Mouse (Mus musculus): ENCODE results near the gene Lgals4. TPM values are rescaled to one million over a fixed set of nuclear protein-coding genes. Genes with fewer than 3 reads are reported as not detected.

Gene Lgals4
- total RNA-seq, 2 experiments from 2014 or later: 1.7 to 3.9 TPM

GRCm38 (mm10) chr7:28808221-28808941 is 25.3 kb upstream of the Lgals4 start, which contains the start of gene Hnrnpl:
Gene Hnrnpl (plus strand): TSS chr7:28808541.
- DNase-seq (ENCODE audit: low spot score): peak; percentile 73

GRCm38 (mm10) chr7:28808957-28809393 is 24.7 kb upstream of the Lgals4 start:
- peak; percentile 98 for DNase-seq (ENCODE audit: low spot score)

DNA sequence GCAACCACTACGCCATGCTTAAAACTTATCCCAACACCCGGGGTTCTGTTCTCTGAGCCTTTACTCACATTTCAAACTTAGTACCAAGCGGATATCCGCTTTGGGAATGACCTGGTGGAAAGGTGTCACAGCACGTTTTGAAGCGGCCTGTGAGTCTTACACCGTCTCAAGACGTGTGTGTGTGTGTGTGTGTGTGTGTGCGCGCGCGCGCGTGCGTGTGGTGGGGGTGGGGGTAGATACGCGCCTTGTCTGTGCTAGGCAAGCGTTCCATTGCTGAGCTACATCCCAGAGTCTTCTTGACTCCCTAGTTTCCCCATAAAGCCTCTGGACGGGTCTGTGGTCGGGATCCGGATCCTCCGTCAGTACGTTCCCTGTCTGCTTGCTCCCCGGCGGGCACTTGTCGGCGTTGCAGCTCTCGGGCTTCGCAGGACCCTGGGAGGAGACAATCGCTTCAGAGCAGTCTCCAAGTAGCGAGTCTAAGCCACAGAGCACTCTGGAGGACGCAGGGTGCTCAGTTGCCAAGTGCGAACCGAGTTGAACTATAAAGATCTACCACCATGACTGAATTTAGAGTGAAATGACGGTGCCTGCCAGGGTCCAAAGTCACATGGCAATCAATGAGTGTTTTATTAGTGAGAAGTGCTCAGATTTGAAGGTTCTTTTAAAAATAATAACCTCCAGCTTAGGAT is 24.1 kb upstream of the Lgals4 start:
- DNase-seq (ENCODE audit: low spot score): peak; percentile 57

DNA sequence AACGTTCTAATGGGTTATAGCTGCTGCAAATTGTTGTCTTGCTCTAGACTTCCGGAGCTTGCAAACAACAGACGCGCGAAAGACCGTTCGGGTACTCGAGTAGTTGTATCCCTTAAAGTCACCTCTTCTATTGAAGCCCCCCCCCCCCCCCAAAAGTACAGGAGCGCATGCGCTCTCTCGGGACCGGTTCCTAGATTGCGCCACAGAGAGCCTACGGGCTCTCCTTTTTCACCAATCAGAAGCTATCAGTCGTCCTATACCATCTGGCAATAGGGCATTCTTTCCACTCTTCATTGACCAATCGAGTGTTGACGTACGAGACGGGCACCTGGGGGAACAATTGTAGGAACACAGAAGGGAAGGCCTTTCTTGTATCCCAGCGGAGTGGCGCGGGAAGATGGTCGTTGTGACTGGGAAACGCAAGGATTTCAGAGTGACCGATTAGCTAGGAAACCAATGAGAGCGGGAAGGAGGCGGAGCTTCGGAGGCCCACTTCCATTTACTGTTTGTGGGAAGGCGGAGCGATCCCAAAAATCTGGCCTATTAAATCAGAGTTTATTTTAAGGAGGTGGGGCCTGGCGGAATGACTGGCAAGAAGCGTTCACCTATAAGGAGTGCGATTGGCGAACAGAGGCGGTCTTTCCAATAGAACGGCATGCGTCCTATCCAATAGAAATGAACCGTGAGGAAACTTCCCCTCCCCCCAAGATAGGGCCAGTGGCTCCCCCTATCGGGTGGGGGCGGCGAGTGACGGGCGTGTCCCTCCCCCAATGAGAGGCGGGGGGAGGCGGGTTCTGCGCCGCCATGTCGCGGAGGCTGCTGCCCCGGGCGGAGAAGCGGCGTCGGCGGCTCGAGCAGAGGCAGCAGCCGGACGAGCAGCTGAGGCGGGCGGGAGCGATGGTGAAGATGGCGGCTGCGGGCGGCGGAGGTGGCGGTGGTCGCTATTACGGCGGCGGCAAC is 23.3 kb upstream of the Lgals4 start:
- DNase-seq (ENCODE audit: low spot score): peak; percentile 99

DNA sequence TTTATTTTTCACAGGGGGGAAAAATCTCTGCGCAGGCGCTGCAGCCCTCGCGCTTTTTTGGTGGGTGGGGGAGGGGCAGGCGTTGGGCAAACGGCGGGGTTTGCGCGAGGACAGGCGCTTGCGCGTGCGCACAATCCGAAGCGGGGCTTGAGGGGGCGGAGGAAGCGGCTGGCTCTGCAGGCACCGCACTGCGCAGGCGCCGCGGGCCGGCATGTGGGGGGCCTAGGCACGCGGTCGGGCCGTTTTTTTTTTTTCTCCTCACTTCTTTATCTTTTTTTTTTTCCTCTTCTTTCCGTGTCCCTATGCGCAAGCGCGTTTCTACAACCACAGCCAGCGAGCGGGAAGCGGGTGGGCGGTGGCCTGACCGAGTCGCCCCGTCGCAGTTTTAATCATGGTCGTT is 22.4 kb upstream of the Lgals4 start:
- DNase-seq (ENCODE audit: low spot score): peak; percentile 91

DNA sequence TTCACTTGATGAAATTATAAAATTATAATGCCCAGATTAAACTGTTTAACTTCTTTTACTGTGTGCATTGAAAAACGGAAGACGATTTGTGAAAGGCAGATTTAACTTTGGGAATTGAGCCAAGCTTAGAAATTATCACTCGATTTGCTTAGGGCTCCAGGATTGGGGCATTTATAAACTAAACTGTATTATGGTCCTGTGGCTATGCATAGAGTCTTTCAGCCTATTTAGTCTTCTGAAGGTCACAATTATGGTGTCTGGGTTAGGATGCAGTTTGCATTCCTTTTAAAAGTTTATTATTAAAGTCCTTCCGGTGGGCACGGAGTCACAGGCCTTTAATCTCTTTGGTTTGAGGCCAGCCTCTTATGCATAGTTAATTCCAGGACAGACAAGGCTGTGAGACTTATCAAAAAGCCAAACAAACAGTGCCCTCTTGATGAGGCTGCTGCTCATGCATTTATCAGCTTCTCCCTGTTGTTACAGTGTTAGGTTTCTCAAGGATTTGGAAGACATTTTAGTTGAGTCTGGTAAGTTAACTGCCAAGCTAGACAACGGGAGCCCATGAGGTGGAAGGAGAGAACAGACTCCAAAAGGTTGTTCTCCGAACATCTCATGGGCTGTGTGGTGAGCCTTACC is 21.9 kb upstream of the Lgals4 start:
- no peak for DNase-seq (ENCODE audit: low spot score)

GRCm38 (mm10) chr7:28812436-28812835 is 21.2 kb upstream of the Lgals4 start:
- DNase-seq (ENCODE audit: low spot score): no peak

GRCm38 (mm10) chr7:28812949-28813348 is 20.7 kb upstream of the Lgals4 start:
- DNase-seq (ENCODE audit: low spot score): no peak

DNA sequence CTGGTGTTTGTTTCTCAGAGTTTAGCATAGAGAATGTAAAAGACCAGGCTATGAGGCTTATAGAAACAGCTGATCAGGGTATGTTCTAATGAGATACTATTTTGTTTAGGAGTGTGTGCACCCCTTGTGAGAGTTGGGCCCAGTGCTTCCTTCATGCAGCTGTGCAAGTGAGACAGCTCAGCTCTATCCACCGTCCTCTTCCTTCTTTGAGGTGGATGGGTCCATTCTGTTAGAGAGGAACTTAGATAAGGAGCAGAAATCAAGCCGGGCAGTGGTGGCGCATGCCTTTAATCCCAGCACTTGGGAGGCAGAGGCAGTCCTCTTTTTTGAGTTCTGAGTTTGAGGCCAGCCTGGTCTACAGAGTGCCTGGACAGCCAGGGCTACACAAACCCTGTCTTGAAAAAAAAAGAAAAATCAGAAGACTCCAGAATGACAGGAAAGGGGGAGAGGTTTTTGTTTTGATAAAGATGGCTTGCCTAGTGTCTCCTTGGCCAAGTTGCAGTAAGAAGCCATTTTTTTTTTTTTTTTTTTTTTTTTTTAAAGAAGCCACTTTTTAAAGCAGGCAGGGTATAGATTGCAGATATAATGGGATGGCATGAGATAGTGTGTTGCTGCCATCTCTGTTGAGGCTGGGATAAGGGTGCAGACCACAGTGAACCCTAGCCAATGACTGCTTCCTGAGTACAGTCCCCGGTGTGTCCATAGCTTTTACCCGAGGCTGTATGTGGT is 19.2 kb upstream of the Lgals4 start:
- no peak for DNase-seq (ENCODE audit: low spot score)

DNA sequence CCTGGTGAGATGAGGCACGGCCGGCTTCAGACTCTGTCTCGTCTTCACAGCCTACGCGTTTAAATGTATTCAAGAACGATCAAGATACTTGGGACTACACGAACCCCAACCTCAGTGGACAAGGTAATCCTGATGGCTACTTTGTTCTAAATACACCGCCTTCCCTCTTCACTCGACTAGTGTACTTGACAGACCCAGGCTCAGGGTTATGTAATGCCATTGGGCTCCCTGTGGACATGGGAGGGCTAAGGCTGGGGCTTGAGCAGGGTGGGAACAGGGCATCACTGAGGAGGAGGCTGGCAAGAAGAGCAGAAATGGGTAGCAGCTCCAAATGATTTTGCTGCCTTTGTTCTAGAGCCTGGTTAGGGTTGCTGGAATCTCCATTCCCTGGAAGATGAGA is 18.4 kb upstream of the Lgals4 start:
- DNase-seq (ENCODE audit: low spot score): no peak

- no peak for DNase-seq (ENCODE audit: low spot score)
Measured at GRCm38 (mm10) chr7:28816201-28816600, 17.5 kb upstream of the Lgals4 start.

DNA sequence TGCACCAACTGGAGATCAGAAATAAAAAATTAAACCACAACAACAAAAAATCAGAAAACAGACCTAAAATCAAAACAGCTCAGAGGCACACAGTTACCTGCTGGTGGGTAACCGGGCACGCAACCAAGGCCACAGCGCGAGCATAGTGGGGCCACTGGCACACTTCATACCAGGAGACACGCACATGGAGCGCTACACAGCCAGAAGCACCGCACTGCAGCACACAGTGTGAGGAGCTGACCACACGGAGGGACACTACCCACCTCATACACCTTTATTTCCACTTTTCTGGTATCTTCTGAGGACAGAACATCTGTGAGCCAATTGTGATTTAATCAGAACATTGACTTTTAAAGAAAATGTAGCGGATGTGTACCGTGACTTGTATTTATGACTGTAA is 16.7 kb upstream of the Lgals4 start:
- no peak for DNase-seq (ENCODE audit: low spot score)

DNA sequence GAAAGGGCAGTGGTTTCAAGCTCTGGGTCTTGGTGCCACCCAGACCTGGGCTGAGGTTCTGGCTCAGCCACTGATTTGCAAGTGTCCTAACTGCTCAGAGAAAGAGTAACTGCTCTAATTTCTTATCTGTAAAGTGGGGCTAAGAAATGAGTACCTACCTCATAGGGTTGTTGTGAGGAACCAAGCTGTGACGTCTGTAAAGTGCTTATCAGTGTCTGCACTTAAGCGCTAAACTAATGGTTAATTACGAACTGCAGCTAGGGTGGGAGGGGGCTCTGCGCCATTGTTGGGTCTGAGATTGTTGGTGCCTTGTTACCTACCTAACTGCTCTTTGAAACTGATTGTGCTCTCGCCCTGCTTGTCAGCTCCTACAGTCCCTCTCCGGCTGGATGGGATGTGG is 16.1 kb upstream of the Lgals4 start:
- DNase-seq (ENCODE audit: low spot score): no peak

DNA sequence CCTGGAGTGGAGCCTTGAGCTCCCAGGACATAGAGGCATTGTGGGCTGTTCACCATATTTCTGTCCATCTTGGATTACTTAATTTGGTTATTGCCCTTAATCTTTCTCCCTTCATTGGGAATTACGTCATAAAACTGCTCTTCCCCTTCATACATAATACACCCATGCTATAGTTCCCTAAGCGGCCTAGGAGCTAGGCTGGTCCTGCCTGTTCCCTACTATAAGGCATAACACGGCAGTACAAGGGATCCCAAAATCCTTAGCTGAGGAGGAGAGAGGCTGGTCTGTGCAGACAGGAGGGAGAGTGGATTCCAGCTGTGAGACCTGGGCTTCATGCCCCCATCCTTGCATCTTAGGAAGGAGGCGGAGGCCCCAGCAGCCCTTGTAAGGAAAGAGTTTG is 15.7 kb upstream of the Lgals4 start:
- no peak for DNase-seq (ENCODE audit: low spot score)

GRCm38 (mm10) chr7:28818436-28818835 is 15.2 kb upstream of the Lgals4 start:
- DNase-seq (ENCODE audit: low spot score): no peak

DNA sequence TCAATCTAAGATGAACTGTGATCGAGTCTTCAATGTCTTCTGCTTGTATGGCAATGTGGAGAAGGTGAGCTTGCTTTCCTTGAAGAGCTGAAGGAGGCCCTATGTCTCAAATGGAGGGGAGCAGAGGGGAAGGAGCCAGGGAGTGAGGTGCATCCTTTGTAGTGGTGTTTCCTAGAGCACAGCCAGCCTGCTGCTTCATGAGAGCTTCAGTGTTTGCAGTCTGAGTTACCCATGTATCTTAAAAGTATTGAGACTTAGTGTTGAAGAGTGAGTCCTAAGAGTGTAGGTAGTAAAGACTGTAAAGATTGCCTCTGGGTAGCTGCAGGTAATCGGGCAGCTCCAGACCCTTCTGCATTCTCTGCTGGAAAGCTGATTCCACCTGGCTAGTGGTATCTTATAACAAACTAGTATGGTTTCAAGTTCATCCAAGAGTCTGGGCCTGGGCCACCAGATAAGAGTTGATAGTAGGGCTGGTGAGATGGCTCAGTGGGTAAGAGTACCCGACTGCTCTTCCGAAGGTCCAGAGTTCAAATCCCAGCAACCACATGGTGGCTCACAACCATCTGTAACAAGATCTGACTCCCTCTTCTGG is 14.7 kb upstream of the Lgals4 start:
- no peak for DNase-seq (ENCODE audit: low spot score)

GRCm38 (mm10) chr7:28819571-28819970 is 14.1 kb upstream of the Lgals4 start:
- no peak for DNase-seq (ENCODE audit: low spot score)

GRCm38 (mm10) chr7:28820358-28821260 is 13.0 kb upstream of the Lgals4 start:
- no peak for DNase-seq (ENCODE audit: low spot score)

DNA sequence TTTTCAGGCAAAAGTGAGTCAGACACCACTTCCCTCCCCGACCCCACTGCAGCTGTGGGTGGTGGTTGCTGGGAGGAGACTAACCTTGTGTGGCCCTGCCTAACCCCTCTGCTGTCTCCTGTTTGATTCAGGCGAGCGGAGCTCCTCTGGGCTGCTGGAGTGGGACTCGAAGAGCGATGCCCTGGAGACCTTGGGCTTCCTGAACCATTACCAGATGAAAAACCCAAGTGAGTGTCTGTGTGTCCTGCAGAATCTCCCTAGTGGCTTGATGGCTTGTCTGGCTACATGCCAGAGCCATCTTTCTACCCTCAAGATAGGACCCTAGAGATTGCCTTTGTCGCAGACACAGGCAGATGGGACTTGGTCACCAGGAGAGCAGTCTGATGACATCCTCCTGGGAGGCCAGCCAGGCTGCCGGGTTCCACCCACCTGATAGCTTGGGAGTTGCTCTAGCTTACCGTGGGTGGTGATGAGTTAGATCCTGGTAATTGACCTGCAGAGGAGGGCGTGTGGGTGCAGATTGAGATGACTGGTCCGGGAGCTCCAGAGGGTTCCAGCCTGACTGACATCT is 12.3 kb upstream of the Lgals4 start:
- DNase-seq (ENCODE audit: low spot score): peak; percentile 60

Data from gastrocnemius, adult 18-20 months (tissue).